Mouse (Mus musculus): Measurements from ENCODE around the gene Gm14851. TPM values are rescaled to one million over a fixed set of nuclear protein-coding genes. Genes with fewer than 3 reads are reported as not detected.
"Not testable (repeated sequence)": the region's sequence is repeated elsewhere in the genome, so short reads cannot be mapped to it uniquely, and the experiment has no call there.

Gm14851 gene
- total RNA-seq (2021) = not detected
- long read RNA-seq, experiment 1 = 0 reads
- long read RNA-seq, experiment 2 = 0 reads

- DNase-seq (ENCODE audit: low spot score in 2 of 2); intact Hi-C loops (cut with DNase I): not testable (repeated sequence)
Observed at GRCm38 (mm10) chr8:21095950-21096349, at the start of gene Gm14851. TSS of gene Gm14851 (minus strand) at chr8:21096050.

- DNase-seq (ENCODE audit: low spot score in 2 of 2); intact Hi-C loops (cut with DNase I): not testable (repeated sequence)
Observed at GRCm38 (mm10) chr8:21134342-21134741, 38.5 kb upstream of the Gm14851 start, which contains the start of gene Defa30. TSS of gene Defa30 (plus strand) at chr8:21134642.

GRCm38 (mm10) chr8:21093106-21093505 is 2.7 kb downstream of the Gm14851 start:
- DNase-seq (ENCODE audit: low spot score in 2 of 2) = no peak
- intact Hi-C loops (cut with DNase I) = no loop called here

GRCm38 (mm10) chr8:21084142-21084541 is 11.7 kb downstream of the Gm14851 start, which contains the start of gene Defa25:
TSS of gene Defa25 (plus strand) at chr8:21084442.
- DNase-seq (ENCODE audit: low spot score in 2 of 2); intact Hi-C loops (cut with DNase I): not testable (repeated sequence)

- intact Hi-C loops (cut with DNase I); DNase-seq (ENCODE audit: low spot score in 2 of 2): not testable (repeated sequence)
Observed at GRCm38 (mm10) chr8:21064738-21065137, 31.1 kb downstream of the Gm14851 start, which contains the start of gene Defa35. TSS of gene Defa35 (plus strand) at chr8:21065038.

- not testable (repeated sequence) for DNase-seq (ENCODE audit: low spot score in 2 of 2)
Observed at GRCm38 (mm10) chr8:21054747-21055146, 41.1 kb downstream of the Gm14851 start, which contains the start of gene Defa23. TSS of gene Defa23 (plus strand) at chr8:21055047.

More at GRCm38 (mm10) chr8:21054747-21055146, 41.1 kb downstream of the Gm14851 start, which contains the start of gene Defa23:
- intact Hi-C loops (cut with DNase I) = not testable (repeated sequence)

Other genes starting within 250 kb of the Gm14851 start
- gene Defb33, start 203.4 kb downstream of the Gm14851 start, total RNA-seq (2021) = not detected
- gene Gm15056, start 193.4 kb downstream of the Gm14851 start, total RNA-seq (2021) = not detected
- not detected for gene Gm6040, start 174.0 kb downstream of the Gm14851 start, total RNA-seq (2021)
- gene AY761185, start 151.3 kb downstream of the Gm14851 start, total RNA-seq (2021) = not detected
- not detected for gene Defa21, start 70.5 kb downstream of the Gm14851 start, total RNA-seq (2021)
- not detected for gene Defa23, start 41.0 kb downstream of the Gm14851 start, total RNA-seq (2021)
- not detected for gene Defa35, start 31.0 kb downstream of the Gm14851 start, total RNA-seq (2021)
- gene Defa25, start 11.6 kb downstream of the Gm14851 start, total RNA-seq (2021) = not detected
- not detected for gene Defa30, start 38.6 kb upstream of the Gm14851 start, total RNA-seq (2021)
- gene Defa22, start 66.2 kb upstream of the Gm14851 start, total RNA-seq (2021) = not detected
- gene Defa31, start 95.6 kb upstream of the Gm14851 start, total RNA-seq (2021) = not detected
- gene Gm15293, start 105.5 kb upstream of the Gm14851 start, total RNA-seq (2021) = not detected
- not detected for gene Gm15292, start 153.7 kb upstream of the Gm14851 start, total RNA-seq (2021)
- gene Defa27, start 219.5 kb upstream of the Gm14851 start, total RNA-seq (2021) = not detected
- gene Defa29, start 231.0 kb upstream of the Gm14851 start, total RNA-seq (2021) = not detected

All from left cerebral cortex, postnatal 14 days (tissue).